Mouse (Mus musculus): ENCODE results near the gene Srcin1.

DNA sequence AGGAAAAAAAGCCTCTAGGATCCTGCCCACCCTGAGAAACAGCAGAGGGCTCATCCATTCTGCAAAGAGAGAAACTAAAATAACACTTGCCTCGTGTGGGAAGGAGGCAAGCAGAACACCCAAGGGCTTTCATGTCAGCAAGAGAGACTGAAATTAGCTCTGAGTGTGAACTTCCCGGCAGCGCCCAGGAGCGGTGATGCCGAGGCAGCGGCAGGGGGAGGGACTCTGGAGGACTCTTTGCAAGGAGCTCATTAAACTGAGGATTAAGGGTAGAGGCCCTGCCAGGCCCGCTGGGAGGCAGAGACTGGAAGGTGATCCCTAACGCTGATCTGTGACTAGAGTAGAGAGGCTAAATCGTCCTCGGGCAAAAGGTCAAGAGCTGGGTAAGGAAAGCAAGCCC, 13.2 kb upstream of the Srcin1 start:
- TF ChIP-seq POLR2A (IDR thresholded peaks at IDR 0.05; ENCODE audit: control insufficient read depth, extremely low read depth, insufficient read depth, low read length, poor library complexity) = no peak
- no peak for TF ChIP-seq CTCF (IDR thresholded peaks at IDR 0.05; ENCODE audit: borderline replicate concordance, control insufficient read depth, extremely low read depth, insufficient read depth, low read length, poor library complexity)
